Mouse (Mus musculus): ENCODE results near the gene Nckipsd. TPM values are rescaled to one million over a fixed set of nuclear protein-coding genes. Genes with fewer than 3 reads are reported as not detected.

Gene Nckipsd
- polyA plus RNA-seq, 1 experiment from 2014 or later: 10.5 TPM

- no peak for ATAC-seq (ENCODE audit: insufficient number of reproducible peaks, insufficient read depth, low FRiP score, low read depth)
- WGBS: 77% methylated on average over 3 of the region's 3 CpGs
Observed at GRCm38 (mm10) chr9:108799564-108799963, 8.6 kb upstream of the Nckipsd start.

GRCm38 (mm10) chr9:108805768-108806167 lies 2.4 kb upstream of the Nckipsd start:
- Histone ChIP-seq H3K36me3 (ENCODE audit: control insufficient read depth, insufficient read depth, low read length) (peaks cover 68% of the 10 kb centered on the region), H3K9ac (ENCODE audit: low read length) (no peak overlapping the region), H3K4me2 (ENCODE audit: low read length) (no peak overlapping the region), H3K27ac (replicated peaks in 1 of 2; ENCODE audit: control insufficient read depth in 1 of 2, insufficient read depth in 1 of 2, low read depth in 2 of 2, low read length in 2 of 2) (no peak overlapping the region), H3K9me3 (ENCODE audit: control insufficient read depth, low read length) (no peaks in the 10 kb centered on the region), H3K4me3 (ENCODE audit: control insufficient read depth in 1 of 2, insufficient read depth in 1 of 2, low read depth in 1 of 2, low read length in 2 of 2) (no peak overlapping the region), H3K4me1 (ENCODE audit: control insufficient read depth in 2 of 2, insufficient read depth in 2 of 2, low read length in 2 of 2) (peaks cover 16 to 42% of the 10 kb centered on the region in 2 experiments), H3K27me3 (ENCODE audit: control insufficient read depth, insufficient read depth, low read length) (no peaks in the 10 kb centered on the region)
- ATAC-seq (ENCODE audit: insufficient number of reproducible peaks, insufficient read depth, low FRiP score, low read depth): no peak
- 75% methylated on average over 8 of the region's 8 CpGs for WGBS

More at GRCm38 (mm10) chr9:108799564-108799963, 8.6 kb upstream of the Nckipsd start:
- Histone ChIP-seq H3K27ac (replicated peaks in 1 of 2; ENCODE audit: control insufficient read depth in 1 of 2, insufficient read depth in 1 of 2, low read depth in 2 of 2, low read length in 2 of 2) (no peak overlapping the region), H3K9me3 (ENCODE audit: control insufficient read depth, low read length) (no peaks in the 10 kb centered on the region), H3K4me2 (ENCODE audit: low read length) (no peak overlapping the region), H3K36me3 (ENCODE audit: control insufficient read depth, insufficient read depth, low read length) (peaks cover 89% of the 10 kb centered on the region), H3K27me3 (ENCODE audit: control insufficient read depth, insufficient read depth, low read length) (no peaks in the 10 kb centered on the region), H3K4me3 (ENCODE audit: control insufficient read depth in 1 of 2, insufficient read depth in 1 of 2, low read depth in 1 of 2, low read length in 2 of 2) (no peak overlapping the region), H3K4me1 (ENCODE audit: control insufficient read depth in 2 of 2, insufficient read depth in 2 of 2, low read length in 2 of 2) (peaks cover 9 to 33% of the 10 kb centered on the region in 2 experiments), H3K9ac (ENCODE audit: low read length) (no peak overlapping the region)

- Histone ChIP-seq H3K4me1 (ENCODE audit: control insufficient read depth in 2 of 2, insufficient read depth in 2 of 2, low read length in 2 of 2) (peaks cover 16 to 42% of the 10 kb centered on the region in 2 experiments), H3K36me3 (ENCODE audit: control insufficient read depth, insufficient read depth, low read length) (peaks cover 63% of the 10 kb centered on the region), H3K27me3 (ENCODE audit: control insufficient read depth, insufficient read depth, low read length) (no peaks in the 10 kb centered on the region), H3K9ac (ENCODE audit: low read length) (no peak overlapping the region), H3K9me3 (ENCODE audit: control insufficient read depth, low read length) (no peaks in the 10 kb centered on the region), H3K27ac (replicated peaks in 1 of 2; ENCODE audit: control insufficient read depth in 1 of 2, insufficient read depth in 1 of 2, low read depth in 2 of 2, low read length in 2 of 2) (peak overlapping the region in 1 of 2 experiments; percentile 74; a peak in 2 of 4 replicates), H3K4me2 (ENCODE audit: low read length) (no peak overlapping the region), H3K4me3 (ENCODE audit: control insufficient read depth in 1 of 2, insufficient read depth in 1 of 2, low read depth in 1 of 2, low read length in 2 of 2) (no peak overlapping the region)
- ATAC-seq (ENCODE audit: insufficient number of reproducible peaks, insufficient read depth, low FRiP score, low read depth): no peak
Observed at GRCm38 (mm10) chr9:108806379-108806778, 1.8 kb upstream of the Nckipsd start.

- Histone ChIP-seq H3K27me3 (ENCODE audit: control insufficient read depth, insufficient read depth, low read length) (no peaks in the 10 kb centered on the region), H3K9me3 (ENCODE audit: control insufficient read depth, low read length) (no peaks in the 10 kb centered on the region), H3K36me3 (ENCODE audit: control insufficient read depth, insufficient read depth, low read length) (peaks cover 63% of the 10 kb centered on the region), H3K27ac (replicated peaks in 1 of 2; ENCODE audit: control insufficient read depth in 1 of 2, insufficient read depth in 1 of 2, low read depth in 2 of 2, low read length in 2 of 2) (peak overlapping the region; percentile 41 to 74; a peak in 2 of 4 replicates), H3K4me3 (ENCODE audit: control insufficient read depth in 1 of 2, insufficient read depth in 1 of 2, low read depth in 1 of 2, low read length in 2 of 2) (no peak overlapping the region), H3K4me1 (ENCODE audit: control insufficient read depth in 2 of 2, insufficient read depth in 2 of 2, low read length in 2 of 2) (peaks cover 16 to 42% of the 10 kb centered on the region in 2 experiments), H3K4me2 (ENCODE audit: low read length) (no peak overlapping the region), H3K9ac (ENCODE audit: low read length) (no peak overlapping the region)
- no peak for ATAC-seq (ENCODE audit: insufficient number of reproducible peaks, insufficient read depth, low FRiP score, low read depth)
- 46% methylated on average over 1 of the region's 1 CpGs for WGBS
Observed at GRCm38 (mm10) chr9:108806831-108807230, 1.3 kb upstream of the Nckipsd start.

GRCm38 (mm10) chr9:108807674-108808073 lies 494 bp upstream of the Nckipsd start:
- no peaks in the 10 kb centered on the region for H3K9me3 ChIP-seq (ENCODE audit: control insufficient read depth, low read length)
- H3K36me3 ChIP-seq (ENCODE audit: control insufficient read depth, insufficient read depth, low read length): peaks cover 63% of the 10 kb centered on the region
- WGBS: 69% methylated on average over 5 of the region's 5 CpGs
- peak overlapping the region in 1 of 2 experiments; percentile 74; a peak in 1 of 4 replicates for H3K27ac ChIP-seq (replicated peaks in 1 of 2; ENCODE audit: control insufficient read depth in 1 of 2, insufficient read depth in 1 of 2, low read depth in 2 of 2, low read length in 2 of 2)
- 0 out of 2 replicates have a peak overlapping the region, but pooled peaks have one; percentile 82 for H3K4me2 ChIP-seq (ENCODE audit: low read length)
- H3K27me3 ChIP-seq (ENCODE audit: control insufficient read depth, insufficient read depth, low read length): no peaks in the 10 kb centered on the region
- H3K4me3 ChIP-seq (ENCODE audit: control insufficient read depth in 1 of 2, insufficient read depth in 1 of 2, low read depth in 1 of 2, low read length in 2 of 2): no peak overlapping the region
- H3K4me1 ChIP-seq (ENCODE audit: control insufficient read depth in 2 of 2, insufficient read depth in 2 of 2, low read length in 2 of 2): peaks cover 16 to 42% of the 10 kb centered on the region in 2 experiments
- H3K9ac ChIP-seq (ENCODE audit: low read length): peak overlapping the region; percentile 26; the same call in 1 of the 2 replicates
- no peak for ATAC-seq (ENCODE audit: insufficient number of reproducible peaks, insufficient read depth, low FRiP score, low read depth)

GRCm38 (mm10) chr9:108809188-108809587 lies 1.0 kb downstream of the Nckipsd start:
- ATAC-seq (ENCODE audit: insufficient number of reproducible peaks, insufficient read depth, low FRiP score, low read depth): peak; percentile 51; the same call in 1 of the 2 replicates

GRCm38 (mm10) chr9:108809723-108810122 lies 1.6 kb downstream of the Nckipsd start:
- Histone ChIP-seq H3K9ac (ENCODE audit: low read length) (no peak overlapping the region), H3K36me3 (ENCODE audit: control insufficient read depth, insufficient read depth, low read length) (peaks cover 63% of the 10 kb centered on the region), H3K9me3 (ENCODE audit: control insufficient read depth, low read length) (no peaks in the 10 kb centered on the region), H3K27ac (replicated peaks in 1 of 2; ENCODE audit: control insufficient read depth in 1 of 2, insufficient read depth in 1 of 2, low read depth in 2 of 2, low read length in 2 of 2) (peak overlapping the region; percentile 12 to 14; a peak in 3 of 4 replicates), H3K4me3 (ENCODE audit: control insufficient read depth in 1 of 2, insufficient read depth in 1 of 2, low read depth in 1 of 2, low read length in 2 of 2) (no peak overlapping the region), H3K27me3 (ENCODE audit: control insufficient read depth, insufficient read depth, low read length) (no peaks in the 10 kb centered on the region), H3K4me2 (ENCODE audit: low read length) (peak overlapping the region; percentile 82), H3K4me1 (ENCODE audit: control insufficient read depth in 2 of 2, insufficient read depth in 2 of 2, low read length in 2 of 2) (peaks cover 16 to 42% of the 10 kb centered on the region in 2 experiments)
- no peak for ATAC-seq (ENCODE audit: insufficient number of reproducible peaks, insufficient read depth, low FRiP score, low read depth)
- WGBS: 72% methylated on average over 6 of the region's 6 CpGs

More at GRCm38 (mm10) chr9:108809188-108809587, 1.0 kb downstream of the Nckipsd start:
- Histone ChIP-seq H3K27me3 (ENCODE audit: control insufficient read depth, insufficient read depth, low read length) (no peaks in the 10 kb centered on the region), H3K4me3 (ENCODE audit: control insufficient read depth in 1 of 2, insufficient read depth in 1 of 2, low read depth in 1 of 2, low read length in 2 of 2) (peak overlapping the region; percentile 53 to 74), H3K9me3 (ENCODE audit: control insufficient read depth, low read length) (no peaks in the 10 kb centered on the region), H3K4me2 (ENCODE audit: low read length) (peak overlapping the region; percentile 82), H3K27ac (replicated peaks in 1 of 2; ENCODE audit: control insufficient read depth in 1 of 2, insufficient read depth in 1 of 2, low read depth in 2 of 2, low read length in 2 of 2) (peak overlapping the region; percentile 12 to 14; a peak in 2 of 4 replicates), H3K36me3 (ENCODE audit: control insufficient read depth, insufficient read depth, low read length) (peaks cover 63% of the 10 kb centered on the region), H3K9ac (ENCODE audit: low read length) (peak overlapping the region; percentile 90; the same call in 1 of the 2 replicates), H3K4me1 (ENCODE audit: control insufficient read depth in 2 of 2, insufficient read depth in 2 of 2, low read length in 2 of 2) (peaks cover 16 to 42% of the 10 kb centered on the region in 2 experiments)
- 42% methylated on average over 5 of the region's 5 CpGs for WGBS

- Histone ChIP-seq H3K9me3 (ENCODE audit: control insufficient read depth, low read length) (no peaks in the 10 kb centered on the region), H3K4me2 (ENCODE audit: low read length) (no peak overlapping the region), H3K27me3 (ENCODE audit: control insufficient read depth, insufficient read depth, low read length) (no peaks in the 10 kb centered on the region), H3K27ac (replicated peaks in 1 of 2; ENCODE audit: control insufficient read depth in 1 of 2, insufficient read depth in 1 of 2, low read depth in 2 of 2, low read length in 2 of 2) (no peak overlapping the region), H3K4me3 (ENCODE audit: control insufficient read depth in 1 of 2, insufficient read depth in 1 of 2, low read depth in 1 of 2, low read length in 2 of 2) (no peak overlapping the region), H3K9ac (ENCODE audit: low read length) (no peak overlapping the region), H3K4me1 (ENCODE audit: control insufficient read depth in 2 of 2, insufficient read depth in 2 of 2, low read length in 2 of 2) (peaks cover 16 to 42% of the 10 kb centered on the region in 2 experiments), H3K36me3 (ENCODE audit: control insufficient read depth, insufficient read depth, low read length) (peaks cover 63% of the 10 kb centered on the region)
- no peak for ATAC-seq (ENCODE audit: insufficient number of reproducible peaks, insufficient read depth, low FRiP score, low read depth)
- 69% methylated on average over 5 of the region's 5 CpGs for WGBS
Observed at GRCm38 (mm10) chr9:108810516-108810915, 2.3 kb downstream of the Nckipsd start.
